Mouse (Mus musculus): ENCODE data around the gene Magi3.

DNA sequence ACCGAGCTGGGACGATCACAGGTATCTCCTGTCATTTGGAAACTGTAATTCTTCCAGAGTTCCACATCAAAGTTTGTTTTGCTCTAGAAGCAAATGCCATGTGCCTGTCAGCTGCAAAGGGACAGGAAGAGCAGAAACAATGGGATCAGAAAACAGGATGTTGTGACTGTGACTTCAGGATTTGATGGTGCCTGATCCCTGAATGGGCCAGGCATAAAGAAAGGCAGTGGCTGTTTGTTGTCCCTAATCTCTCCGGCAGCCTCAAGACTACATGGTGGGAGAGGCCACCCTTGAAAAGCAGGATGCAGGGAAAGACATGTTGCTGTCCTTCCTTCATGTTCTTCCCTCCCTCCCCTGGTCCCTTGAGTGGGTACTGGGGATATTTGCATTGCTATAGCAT is 33.6 kb upstream of the Magi3 start:
- TF ChIP-seq CTCF (IDR thresholded peaks at IDR 0.05; ENCODE audit: low read depth, low read length), result no peak
- no peak for TF ChIP-seq POLR2A (IDR thresholded peaks at IDR 0.05; ENCODE audit: insufficient read depth, low read length)

All from ES-Bruce4 (cell line).